Mouse (Mus musculus): Measurements from ENCODE around the gene Trappc4. TPM values are rescaled to one million over a fixed set of nuclear protein-coding genes. Genes with fewer than 3 reads are reported as not detected.
"Not testable (repeated sequence)": the region's sequence is repeated elsewhere in the genome, so short reads cannot be mapped to it uniquely, and the experiment has no call there.

Gene Trappc4
- polyA plus RNA-seq, 1 experiment = 145 TPM

- Histone ChIP-seq H3K27ac (replicated peaks; ENCODE audit: low read depth, low read length) (peak overlapping the region; percentile 18; the same call in 1 of the 2 replicates), H3K4me3 (ENCODE audit: insufficient read depth, low read depth, low read length) (peak overlapping the region; percentile 84), H3K4me1 (ENCODE audit: control insufficient read depth, insufficient read depth, insufficient read length, low read length) (no peaks in the 10 kb centered on the region)
Measured at GRCm38 (mm10) chr9:44417156-44417891, 9.9 kb upstream of the Trappc4 start.

- Histone ChIP-seq H3K27ac (replicated peaks; ENCODE audit: low read depth, low read length) (no peak overlapping the region), H3K4me3 (ENCODE audit: insufficient read depth, low read depth, low read length) (no peak overlapping the region), H3K4me1 (ENCODE audit: control insufficient read depth, insufficient read depth, insufficient read length, low read length) (no peaks in the 10 kb centered on the region)
Measured at GRCm38 (mm10) chr9:44412781-44413180, 5.4 kb upstream of the Trappc4 start.

GRCm38 (mm10) chr9:44412306-44412705, 4.9 kb upstream of the Trappc4 start:
- Histone ChIP-seq H3K27ac (replicated peaks; ENCODE audit: low read depth, low read length) (no peak overlapping the region), H3K4me3 (ENCODE audit: insufficient read depth, low read depth, low read length) (no peak overlapping the region), H3K4me1 (ENCODE audit: control insufficient read depth, insufficient read depth, insufficient read length, low read length) (no peaks in the 10 kb centered on the region)

GRCm38 (mm10) chr9:44411601-44412130, 4.3 kb upstream of the Trappc4 start:
- Histone ChIP-seq H3K4me1 (ENCODE audit: control insufficient read depth, insufficient read depth, insufficient read length, low read length) (no peaks in the 10 kb centered on the region), H3K4me3 (ENCODE audit: insufficient read depth, low read depth, low read length) (no peak overlapping the region), H3K27ac (replicated peaks; ENCODE audit: low read depth, low read length) (no peak overlapping the region)

- Histone ChIP-seq H3K4me1 (ENCODE audit: control insufficient read depth, insufficient read depth, insufficient read length, low read length) (no peaks in the 10 kb centered on the region), H3K4me3 (ENCODE audit: insufficient read depth, low read depth, low read length) (no peak overlapping the region), H3K27ac (replicated peaks; ENCODE audit: low read depth, low read length) (no peak overlapping the region)
Measured at GRCm38 (mm10) chr9:44410647-44411336, 3.4 kb upstream of the Trappc4 start.

- H3K4me1 ChIP-seq (ENCODE audit: control insufficient read depth, insufficient read depth, insufficient read length, low read length); H3K27ac ChIP-seq (replicated peaks; ENCODE audit: low read depth, low read length): not testable (repeated sequence)
- H3K4me3 ChIP-seq (ENCODE audit: insufficient read depth, low read depth, low read length) = peak overlapping the region; percentile 88
Measured at GRCm38 (mm10) chr9:44408693-44409092, 1.3 kb upstream of the Trappc4 start.

- no peaks in the 10 kb centered on the region for H3K4me1 ChIP-seq (ENCODE audit: control insufficient read depth, insufficient read depth, insufficient read length, low read length)
- H3K27ac ChIP-seq (replicated peaks; ENCODE audit: low read depth, low read length) = peak overlapping the region; percentile 73
- peak overlapping the region; percentile 88 for H3K4me3 ChIP-seq (ENCODE audit: insufficient read depth, low read depth, low read length)
Measured at GRCm38 (mm10) chr9:44407752-44408097, 325 bp upstream of the Trappc4 start.

GRCm38 (mm10) chr9:44405011-44405410, 2.4 kb downstream of the Trappc4 start:
- Histone ChIP-seq H3K4me3 (ENCODE audit: insufficient read depth, low read depth, low read length) (no peak overlapping the region), H3K4me1 (ENCODE audit: control insufficient read depth, insufficient read depth, insufficient read length, low read length) (peaks cover 8% of the 10 kb centered on the region), H3K27ac (replicated peaks; ENCODE audit: low read depth, low read length) (no peak overlapping the region)

GRCm38 (mm10) chr9:44401081-44401480, 6.3 kb downstream of the Trappc4 start:
- H3K4me1 ChIP-seq (ENCODE audit: control insufficient read depth, insufficient read depth, insufficient read length, low read length) = peaks cover 11% of the 10 kb centered on the region

GRCm38 (mm10) chr9:44399795-44400114, 7.6 kb downstream of the Trappc4 start:
- Histone ChIP-seq H3K4me3 (ENCODE audit: insufficient read depth, low read depth, low read length) (no peak overlapping the region), H3K4me1 (ENCODE audit: control insufficient read depth, insufficient read depth, insufficient read length, low read length) (peaks cover 12% of the 10 kb centered on the region), H3K27ac (replicated peaks; ENCODE audit: low read depth, low read length) (no peak overlapping the region)

More at GRCm38 (mm10) chr9:44401081-44401480, 6.3 kb downstream of the Trappc4 start:
- Histone ChIP-seq H3K27ac (replicated peaks; ENCODE audit: low read depth, low read length) (peak overlapping the region; percentile 11; the same call in 1 of the 2 replicates), H3K4me3 (ENCODE audit: insufficient read depth, low read depth, low read length) (no peak overlapping the region)

GRCm38 (mm10) chr9:44399114-44399794, 8.1 kb downstream of the Trappc4 start:
- H3K4me3 ChIP-seq (ENCODE audit: insufficient read depth, low read depth, low read length) = no peak overlapping the region
- no peak overlapping the region for H3K27ac ChIP-seq (replicated peaks; ENCODE audit: low read depth, low read length)
- H3K4me1 ChIP-seq (ENCODE audit: control insufficient read depth, insufficient read depth, insufficient read length, low read length) = peaks cover 12% of the 10 kb centered on the region

GRCm38 (mm10) chr9:44398551-44398950, 8.8 kb downstream of the Trappc4 start:
- no peak overlapping the region for H3K27ac ChIP-seq (replicated peaks; ENCODE audit: low read depth, low read length)
- peaks cover 12% of the 10 kb centered on the region for H3K4me1 ChIP-seq (ENCODE audit: control insufficient read depth, insufficient read depth, insufficient read length, low read length)
- H3K4me3 ChIP-seq (ENCODE audit: insufficient read depth, low read depth, low read length) = no peak overlapping the region; the same call in 1 of the 2 replicates

GRCm38 (mm10) chr9:44398087-44398486, 9.3 kb downstream of the Trappc4 start:
- H3K4me1 ChIP-seq (ENCODE audit: control insufficient read depth, insufficient read depth, insufficient read length, low read length) = peaks cover 12% of the 10 kb centered on the region
- no peak overlapping the region for H3K27ac ChIP-seq (replicated peaks; ENCODE audit: low read depth, low read length)
- H3K4me3 ChIP-seq (ENCODE audit: insufficient read depth, low read depth, low read length) = no peak overlapping the region; the same call in 1 of the 2 replicates

- Histone ChIP-seq H3K4me1 (ENCODE audit: control insufficient read depth, insufficient read depth, insufficient read length, low read length) (peaks cover 12% of the 10 kb centered on the region), H3K27ac (replicated peaks; ENCODE audit: low read depth, low read length) (peak within 1 kb of the TSS; percentile 29), H3K4me3 (ENCODE audit: insufficient read depth, low read depth, low read length) (peak within 1 kb of the TSS; percentile 66)
Measured at GRCm38 (mm10) chr9:44396684-44397411, 10.6 kb downstream of the Trappc4 start, which contains the start of gene Slc37a4. Slc37a4 (plus strand) TSS chr9:44396852.

GRCm38 (mm10) chr9:44391466-44391865, 15.9 kb downstream of the Trappc4 start:
- no peak overlapping the region for H3K27ac ChIP-seq (replicated peaks; ENCODE audit: low read depth, low read length)

More at GRCm38 (mm10) chr9:44391466-44391865, 15.9 kb downstream of the Trappc4 start:
- H3K4me1 ChIP-seq (ENCODE audit: control insufficient read depth, insufficient read depth, insufficient read length, low read length) = peaks cover 2% of the 10 kb centered on the region; the same call in 1 of the 2 replicates
- no peak overlapping the region for H3K4me3 ChIP-seq (ENCODE audit: insufficient read depth, low read depth, low read length)

All from brown adipose tissue, adult 24 weeks (tissue).